Mouse (Mus musculus): Measurements from ENCODE around the gene Cdkl5. TPM values are rescaled to one million over a fixed set of nuclear protein-coding genes. Genes with fewer than 3 reads are reported as not detected.
"Not testable (repeated sequence)": the region's sequence is repeated elsewhere in the genome, so short reads cannot be mapped to it uniquely, and the experiment has no call there.

The Cdkl5 gene
- total and polyA plus RNA-seq, 3 experiments = 1.1 to 19.0 (median 14.5) TPM

DNA sequence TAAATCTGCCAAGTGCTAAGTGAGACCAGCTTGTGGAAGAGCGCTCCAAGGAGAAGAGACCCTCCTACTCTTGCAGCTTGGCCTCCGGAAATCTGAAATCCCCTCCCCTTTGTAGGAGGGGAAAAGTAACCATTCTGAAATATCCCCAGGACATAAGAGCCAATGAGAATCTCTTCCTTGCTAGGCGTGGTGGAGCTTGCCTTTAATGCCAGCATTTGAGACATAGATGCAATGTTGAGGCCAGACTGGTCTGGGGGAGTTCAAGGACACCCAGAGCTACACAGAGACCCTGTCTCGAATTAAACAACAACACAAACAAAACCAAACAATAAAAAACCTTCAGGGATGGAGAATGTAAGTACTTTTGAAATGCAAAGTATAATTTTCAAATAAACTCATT, 87.6 kb downstream of the Cdkl5 start, which contains the start of gene Gja6:
Gene Gja6 (minus strand): TSS at position 101 of the 400 bp plus-strand sequence.
- no peak for DNase-seq

DNA sequence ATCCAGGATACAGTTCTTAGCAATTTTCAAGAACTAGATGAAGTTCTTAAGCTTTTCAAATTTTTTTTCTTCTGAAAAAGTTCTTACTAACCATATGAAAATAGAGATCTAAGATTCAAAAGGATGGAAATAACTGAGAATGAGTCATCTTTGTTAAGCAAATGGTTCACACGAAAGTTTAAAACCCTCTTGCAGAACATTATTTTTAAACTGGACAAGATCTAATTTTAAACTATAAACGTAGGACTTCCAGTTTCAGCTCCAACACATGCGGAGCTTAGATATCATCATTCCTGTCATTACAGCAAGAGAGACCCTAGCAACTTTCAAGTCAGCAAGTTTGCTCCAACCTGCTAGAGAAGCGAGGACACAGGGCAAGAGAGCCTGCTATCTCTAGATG, 88.0 kb downstream of the Cdkl5 start:
- no peak for DNase-seq

DNA sequence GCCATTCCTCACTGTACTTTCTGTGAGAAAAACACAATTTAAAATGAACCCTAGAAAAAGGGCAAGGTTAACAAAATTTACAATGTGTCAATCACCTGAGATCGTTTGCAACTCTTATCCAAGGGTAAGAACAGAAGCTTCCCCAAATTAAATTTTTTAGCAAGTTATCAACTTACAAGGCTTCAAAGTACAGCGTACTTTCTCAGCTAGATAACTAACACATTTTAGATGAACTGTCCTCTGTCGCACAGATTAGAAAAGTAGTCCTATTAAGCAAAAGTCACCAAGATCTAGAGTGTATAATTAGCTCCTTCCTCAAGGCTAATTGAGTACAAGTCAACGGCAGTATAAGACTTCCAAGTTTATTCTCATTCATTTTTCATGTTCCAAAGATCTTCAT, 88.6 kb downstream of the Cdkl5 start:
- DNase-seq = no peak

GRCm38 (mm10) chrX:160905041-160905678, 89.3 kb downstream of the Cdkl5 start:
- no peak for DNase-seq

DNA sequence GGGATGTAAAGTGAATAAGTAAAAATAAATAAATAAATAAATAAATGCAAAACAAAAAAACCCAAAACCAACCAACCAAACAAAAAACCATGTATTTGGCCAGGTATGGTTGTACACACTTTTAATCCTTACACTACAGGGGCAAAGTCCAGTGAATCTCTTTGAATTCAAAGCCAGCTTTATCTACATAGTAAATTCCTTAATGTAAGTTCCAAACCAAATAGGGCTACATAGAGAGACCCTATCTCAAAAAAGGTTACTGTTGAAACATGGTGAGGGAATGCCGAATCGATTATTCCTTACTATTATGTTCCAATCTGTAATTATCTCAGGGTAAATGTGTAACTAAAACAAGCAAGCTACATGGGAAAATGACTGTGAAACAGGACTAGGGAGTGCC, 93.4 kb downstream of the Cdkl5 start:
- no peak for DNase-seq

DNA sequence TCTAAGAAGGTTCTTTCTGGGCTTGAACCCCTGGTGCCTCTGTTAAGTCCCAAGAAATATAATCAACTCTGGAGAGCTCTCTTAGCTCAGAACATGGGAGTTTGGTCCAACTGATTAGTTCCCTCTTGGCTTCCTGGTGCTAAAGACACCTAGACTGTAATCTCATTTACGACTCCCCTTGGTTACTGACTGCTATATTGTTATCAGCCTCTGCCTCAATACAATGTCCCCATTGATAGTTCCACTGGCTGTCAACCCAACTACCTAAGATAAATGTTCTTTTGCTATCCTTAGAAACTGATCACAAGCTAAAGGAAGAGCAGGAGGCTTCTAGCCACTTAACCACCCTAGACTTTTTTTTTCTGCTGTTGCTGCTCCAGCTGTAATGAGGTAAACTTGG, 102.4 kb downstream of the Cdkl5 start:
- DNase-seq = no peak

DNA sequence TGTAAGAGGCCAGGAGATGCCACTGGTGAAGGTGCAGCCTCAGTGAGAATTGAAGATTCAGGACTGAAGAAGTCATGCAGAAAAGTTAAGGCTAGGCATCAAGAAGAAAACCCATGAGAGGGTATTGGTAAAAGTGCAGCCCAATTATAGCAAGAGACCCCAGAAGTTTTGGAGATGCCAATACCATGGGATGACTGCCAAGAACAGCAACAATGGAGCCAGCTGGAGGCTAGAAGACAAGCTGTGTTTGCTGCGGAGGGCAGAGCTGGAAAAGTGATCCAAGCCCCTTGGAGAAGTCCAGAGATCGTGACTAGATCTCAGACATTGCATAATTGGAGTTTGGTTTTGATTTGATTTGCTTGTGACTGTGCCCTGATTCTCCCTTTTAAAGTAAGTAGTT, 108.2 kb downstream of the Cdkl5 start:
- no peak for DNase-seq

GRCm38 (mm10) chrX:160866576-160866975, 127.9 kb downstream of the Cdkl5 start:
- DNase-seq = no peak

- DNase-seq = no peak
Measured at GRCm38 (mm10) chrX:160865022-160865421, 129.5 kb downstream of the Cdkl5 start.

GRCm38 (mm10) chrX:160863689-160864383, 130.7 kb downstream of the Cdkl5 start:
- DNase-seq = no peak

- no peak for DNase-seq
Measured at GRCm38 (mm10) chrX:160808226-160808625, 186.3 kb downstream of the Cdkl5 start.

DNA sequence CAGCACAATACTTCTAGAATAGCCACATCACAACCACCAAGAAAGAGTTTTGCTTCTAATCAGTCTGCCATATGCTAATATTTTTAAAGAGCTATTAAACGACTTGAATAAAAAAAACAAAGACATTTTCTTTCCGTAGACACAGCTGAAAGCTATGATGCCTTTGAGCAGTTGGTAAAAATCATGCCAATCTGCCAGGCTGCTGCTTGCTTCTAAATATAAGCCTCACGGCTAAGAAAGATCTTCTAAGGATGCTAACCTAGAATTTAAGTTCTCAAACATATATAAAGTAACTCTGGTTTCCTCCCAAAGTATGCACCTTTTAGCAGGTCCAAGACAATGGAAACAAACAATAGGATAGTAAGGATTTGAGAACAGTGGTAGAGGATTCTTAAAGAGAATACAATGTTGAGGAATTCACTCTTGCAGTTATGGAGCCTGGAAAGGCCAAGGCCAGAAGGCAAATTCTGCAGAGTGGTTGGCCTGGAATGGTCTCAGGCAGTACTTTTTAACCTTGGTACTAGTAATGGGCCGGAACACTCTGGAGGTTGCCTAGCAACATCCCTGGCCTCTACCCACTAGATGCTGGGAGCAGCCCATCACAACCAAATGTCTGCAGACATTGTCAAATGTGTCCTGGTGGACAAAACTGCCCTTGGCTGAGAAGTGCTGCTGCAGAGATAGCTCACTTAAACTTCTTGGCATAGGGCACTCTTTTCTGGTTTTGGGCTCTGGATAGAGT, 189.9 kb downstream of the Cdkl5 start:
- DNase-seq = peak; percentile 59

- no peak for DNase-seq
Measured at GRCm38 (mm10) chrX:160794920-160795319, 199.6 kb downstream of the Cdkl5 start.

GRCm38 (mm10) chrX:160782276-160782675, 212.2 kb downstream of the Cdkl5 start:
- no peak for DNase-seq

- no peak for DNase-seq
Measured at GRCm38 (mm10) chrX:160773033-160773432, 221.5 kb downstream of the Cdkl5 start.

DNA sequence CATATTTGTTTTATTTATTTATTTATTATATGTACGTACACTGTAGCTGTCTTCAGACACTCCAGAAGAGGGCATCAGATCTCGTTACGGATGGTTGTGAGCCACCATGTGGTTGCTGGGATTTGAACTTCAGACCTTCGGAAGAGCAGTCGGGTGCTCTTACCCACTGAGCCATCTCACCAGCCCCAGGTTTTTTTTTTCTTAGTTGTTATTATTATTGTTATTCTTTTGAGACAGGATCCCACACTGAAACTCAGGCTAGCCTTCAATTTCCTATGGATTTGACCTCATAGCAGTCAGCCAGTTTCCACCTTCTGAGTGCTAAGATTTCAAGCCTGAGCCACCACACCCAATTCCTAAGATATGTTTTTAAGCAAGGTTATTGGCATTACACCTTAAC, 224.9 kb downstream of the Cdkl5 start:
- not testable (repeated sequence) for DNase-seq

- no peak for DNase-seq
Measured at GRCm38 (mm10) chrX:160767713-160768112, 226.8 kb downstream of the Cdkl5 start, which contains the start of gene Rs1. Rs1 (plus strand) TSS chrX:160768013.

DNA sequence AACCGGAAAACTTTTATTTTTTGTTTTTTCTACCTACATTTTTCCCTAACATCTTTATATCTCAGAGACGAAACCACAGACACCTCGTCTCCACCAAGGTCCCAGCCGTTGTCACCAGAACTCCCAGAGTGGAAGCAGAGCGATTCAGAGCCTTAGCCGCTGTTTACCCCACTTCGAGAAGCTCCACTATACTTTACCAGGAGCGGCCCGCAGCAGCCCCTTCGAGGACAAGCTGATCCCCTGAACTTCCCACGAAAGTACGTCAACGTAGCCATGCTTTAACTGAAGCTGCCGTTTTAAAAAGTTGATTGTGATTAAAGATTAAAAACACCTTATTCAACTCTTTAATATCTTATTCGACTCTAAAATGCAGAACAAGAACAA, 228.3 kb downstream of the Cdkl5 start:
- no peak for DNase-seq

DNA sequence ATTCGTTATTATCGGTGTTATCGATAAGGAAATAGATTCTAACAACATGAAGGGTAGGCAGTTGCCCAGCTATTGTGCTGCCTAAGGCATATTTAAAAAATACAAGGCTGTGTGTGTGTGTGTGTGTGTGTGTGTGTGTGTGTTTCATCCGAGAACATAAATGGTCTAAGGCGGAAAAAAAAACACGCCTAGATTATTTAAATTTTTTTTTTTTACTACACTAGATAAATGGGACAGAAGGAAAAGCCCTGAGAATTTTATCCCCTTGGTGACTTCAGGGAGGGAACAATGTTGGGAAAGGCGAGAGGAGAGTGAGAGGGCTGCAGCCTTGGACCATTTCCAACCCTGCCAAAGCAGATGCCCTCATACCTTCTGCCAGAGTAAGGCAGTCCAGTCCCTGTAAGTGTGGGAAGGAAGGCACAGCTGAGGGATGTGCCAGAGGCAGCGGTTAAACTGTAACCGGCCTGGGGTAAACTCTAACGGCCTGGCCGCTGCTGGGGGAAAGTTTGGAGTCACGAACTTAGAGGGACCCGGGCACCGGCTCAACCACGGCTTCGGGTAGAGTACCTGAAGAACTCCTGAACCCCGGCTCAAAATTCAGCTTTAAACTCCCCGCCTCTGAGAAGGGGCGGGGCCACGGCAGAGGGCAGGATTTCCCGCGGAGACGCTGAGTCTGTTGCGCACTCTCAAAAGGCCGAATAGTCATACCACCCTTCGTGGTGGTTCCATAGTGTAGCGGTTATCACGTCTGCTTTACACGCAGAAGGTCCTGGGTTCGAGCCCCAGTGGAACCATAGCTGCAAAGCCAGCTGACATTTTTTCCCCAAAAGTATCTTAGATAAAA, 228.9 kb downstream of the Cdkl5 start:
- DNase-seq = peak; percentile 92

- no peak for DNase-seq
Measured at GRCm38 (mm10) chrX:160750808-160751207, 243.7 kb downstream of the Cdkl5 start.

DNA sequence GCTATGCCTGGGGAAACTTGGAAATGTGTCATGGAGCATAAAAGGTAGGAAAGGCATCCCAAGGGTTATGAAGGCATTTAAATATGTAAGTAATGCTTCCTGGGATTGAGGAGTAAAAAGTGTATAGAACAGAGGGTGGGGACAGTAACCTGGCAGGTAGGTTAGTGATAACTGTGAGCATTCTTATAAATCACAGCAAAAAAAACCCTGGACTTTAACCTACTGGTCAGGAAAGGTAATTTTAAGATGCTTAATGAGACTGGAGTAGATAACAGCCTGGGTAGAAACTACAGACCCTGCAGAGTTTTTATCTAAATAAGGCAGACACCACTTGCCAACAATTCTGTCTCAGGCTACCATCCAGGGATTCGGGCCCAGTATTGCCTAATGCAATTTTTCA, 245.9 kb downstream of the Cdkl5 start:
- DNase-seq = no peak

DNA sequence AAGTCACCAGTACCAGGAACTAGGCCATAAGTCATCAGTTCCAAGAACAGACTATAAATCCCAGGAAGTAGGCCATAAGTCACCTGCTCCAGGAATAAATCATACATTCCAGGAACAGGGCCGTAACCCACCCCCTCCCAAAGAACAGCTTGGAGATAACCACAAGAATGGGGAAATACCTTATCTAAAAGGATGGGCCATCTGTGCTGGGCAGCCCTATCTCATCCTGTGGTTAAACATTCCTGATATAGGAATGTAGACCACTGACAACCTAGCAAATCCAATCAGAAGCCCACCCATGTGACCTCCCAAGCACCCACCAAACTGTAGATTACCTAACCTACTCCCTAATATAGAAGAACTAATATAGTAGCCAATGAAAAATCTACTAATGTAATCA, 249.1 kb downstream of the Cdkl5 start:
- DNase-seq = no peak
